Mouse (Mus musculus) MEL (cell line): Measurements from ENCODE around the gene Olfr875. TPM values are rescaled to one million over a fixed set of nuclear protein-coding genes. Genes with fewer than 3 reads are reported as not detected.

Experiments
- DNase-seq: peaks from one replicate; pipeline ENCODE4 v3.0.0; 2011; ENCODE audit warnings: low read depth, low spot score
- H3K27ac ChIP-seq: 2 replicates; pipeline ENCODE4 v1.5.1; 2012; ENCODE audit warnings: low read depth, mild to moderate bottlenecking, control low read depth, low read length, moderate library complexity; ENCODE audit not compliant: control insufficient read depth
- H3K27me3 ChIP-seq, 2 experiments: fragments of 150-350 bp in 1 of 2; sonication (generic) in 1 of 2; 2 replicates each; pipeline ENCODE4 v1.6.1; 2012; ENCODE audit warnings: low read length in 2 of 2, mild to moderate bottlenecking in 2 of 2, improper control_type of control experiment in 1 of 2, moderate library complexity in 1 of 2; ENCODE audit not compliant: insufficient read depth in 2 of 2, control insufficient read depth in 1 of 2
- H3K36me3 ChIP-seq, 2 experiments: 2 replicates each; pipeline ENCODE4 v1.6.1; 2012 to 2014; ENCODE audit warnings: low read length in 2 of 2, improper control_type of control experiment in 1 of 2, inconsistent platforms in 1 of 2, mild to moderate bottlenecking in 1 of 2; ENCODE audit not compliant: insufficient read depth in 2 of 2, control insufficient read depth in 1 of 2
- H3K4me1 ChIP-seq, 2 experiments: fragments of 150-350 bp in 1 of 2; sonication (generic) in 1 of 2; 2 replicates each; pipeline ENCODE4 v1.6.1; 2012; ENCODE audit warnings: low read length in 2 of 2, improper control_type of control experiment in 1 of 2, mild to moderate bottlenecking in 1 of 2; ENCODE audit not compliant: insufficient read depth in 2 of 2, control insufficient read depth in 1 of 2
- H3K4me3 ChIP-seq, 2 experiments: fragments of 150-350 bp in 1 of 2; sonication (generic) in 1 of 2; 2 replicates each; pipeline ENCODE4 v1.5.1; 2012; ENCODE audit warnings: low read depth in 2 of 2, low read length in 2 of 2, mild to moderate bottlenecking in 2 of 2, moderate library complexity in 2 of 2, control low read depth in 1 of 2, improper control_type of control experiment in 1 of 2; ENCODE audit not compliant: control insufficient read depth in 1 of 2, insufficient read depth in 1 of 2
- H3K79me2 ChIP-seq: 2 replicates; pipeline ENCODE4 v1.6.1; 2012; ENCODE audit warnings: mild to moderate bottlenecking, low read length, moderate library complexity; ENCODE audit not compliant: control insufficient read depth, poor library complexity, insufficient read depth
- H3K9ac ChIP-seq: 2 replicates; pipeline ENCODE4 v1.6.1; 2012; ENCODE audit warnings: low read depth, mild to moderate bottlenecking, control low read depth, low read length, moderate library complexity; ENCODE audit not compliant: control insufficient read depth, poor library complexity, severe bottlenecking
- H3K9me3 ChIP-seq: fragments of 150-350 bp; sonication (generic); replicated peaks from 2 replicates; pipeline ENCODE4 v1.6.1; 2012; ENCODE audit warnings: mild to moderate bottlenecking, low read length, improper control_type of control experiment, moderate library complexity; ENCODE audit not compliant: insufficient read depth
- BHLHE40 ChIP-seq: IDR thresholded peaks from 2 replicates; pipeline ENCODE4 v1.6.1; 2012; ENCODE audit warnings: low read depth, mild to moderate bottlenecking, inconsistent platforms, low read length, improper control_type of control experiment, borderline replicate concordance
- CHD2 ChIP-seq: IDR thresholded peaks from 2 replicates; pipeline ENCODE4 v1.6.1; 2011; ENCODE audit warnings: low read length, improper control_type of control experiment
- CTCF ChIP-seq, 3 experiments: IDR thresholded peaks in 2 of 3; conservative IDR thresholded peaks in 1 of 3; 2 replicates each; pipeline ENCODE4 v1.5.1; 2011 to 2012; ENCODE audit warnings: low read length in 3 of 3, low read depth in 2 of 3, mild to moderate bottlenecking in 2 of 3, improper control_type of control experiment in 1 of 3, inconsistent platforms in 1 of 3, mixed read lengths in 1 of 3, moderate library complexity in 1 of 3; ENCODE audit not compliant: control insufficient read depth in 1 of 3, insufficient read depth in 1 of 3, poor library complexity in 1 of 3, severe bottlenecking in 1 of 3
- EP300 ChIP-seq, 2 experiments: IDR thresholded peaks; 2 replicates each; pipeline ENCODE4 v1.6.1; 2011; ENCODE audit warnings: improper control_type of control experiment in 2 of 2, low read length in 2 of 2, low read depth in 1 of 2, mild to moderate bottlenecking in 1 of 2
- GABPA ChIP-seq: IDR thresholded peaks from 2 replicates; pipeline ENCODE4 v1.6.1; 2012; ENCODE audit warnings: low read depth, mild to moderate bottlenecking, inconsistent platforms, low read length, improper control_type of control experiment, moderate library complexity
- HCFC1 ChIP-seq: IDR thresholded peaks from 2 replicates; pipeline ENCODE4 v1.6.1; 2012; ENCODE audit warnings: low read depth, mild to moderate bottlenecking, inconsistent platforms, low read length, improper control_type of control experiment, moderate library complexity
- JUND ChIP-seq: IDR thresholded peaks from 2 replicates; pipeline ENCODE4 v1.6.1; 2011; ENCODE audit warnings: low read depth, mild to moderate bottlenecking, improper control_type of control experiment, low read length
- MAZ ChIP-seq: IDR thresholded peaks from 2 replicates; pipeline ENCODE4 v1.6.1; 2012; ENCODE audit warnings: low read depth, mild to moderate bottlenecking, inconsistent platforms, low read length, improper control_type of control experiment
- MXI1 ChIP-seq: IDR thresholded peaks from 2 replicates; pipeline ENCODE4 v1.6.1; 2011; ENCODE audit warnings: mild to moderate bottlenecking, low read depth, low read length, improper control_type of control experiment
- MYB ChIP-seq: IDR thresholded peaks from 2 replicates; pipeline ENCODE4 v1.6.1; 2011; ENCODE audit warnings: mild to moderate bottlenecking, low read depth, low read length, improper control_type of control experiment
- MYC ChIP-seq: IDR thresholded peaks from 2 replicates; pipeline ENCODE4 v1.6.1; 2011; ENCODE audit warnings: low read depth, mild to moderate bottlenecking, low read length, improper control_type of control experiment, moderate library complexity
- NELFE ChIP-seq: IDR thresholded peaks from 2 replicates; pipeline ENCODE4 v1.6.1; 2011; ENCODE audit warnings: low read depth, low read length, improper control_type of control experiment
- NRF1 ChIP-seq: IDR thresholded peaks from 2 replicates; pipeline ENCODE4 v1.6.1; 2014; ENCODE audit warnings: low read depth, mild to moderate bottlenecking, inconsistent platforms, low read length, improper control_type of control experiment, moderate library complexity; ENCODE audit not compliant: poor library complexity, insufficient read depth, severe bottlenecking
- POLR2A ChIP-seq, 2 experiments: IDR thresholded peaks; 2 replicates each; pipeline ENCODE4 v1.6.1; 2011 to 2012; ENCODE audit warnings: low read length in 2 of 2, mild to moderate bottlenecking in 2 of 2, control low read depth in 1 of 2, improper control_type of control experiment in 1 of 2, low read depth in 1 of 2, moderate library complexity in 1 of 2; ENCODE audit not compliant: control insufficient read depth in 1 of 2, insufficient read depth in 1 of 2, poor library complexity in 1 of 2
- POLR2AphosphoS2 ChIP-seq: IDR thresholded peaks from 2 replicates; pipeline ENCODE4 v1.6.1; 2011; ENCODE audit warnings: low read length, improper control_type of control experiment
- POLR2AphosphoS5 ChIP-seq: IDR thresholded peaks from 2 replicates; pipeline ENCODE4 v1.6.1; 2012; ENCODE audit warnings: low read depth, borderline replicate concordance, mild to moderate bottlenecking, inconsistent platforms, low read length, moderate library complexity, mixed read lengths
- RAD21 ChIP-seq: IDR thresholded peaks from 2 replicates; pipeline ENCODE4 v1.6.1; 2011; ENCODE audit warnings: mild to moderate bottlenecking, low read depth, low read length, improper control_type of control experiment
- TCF12 ChIP-seq: IDR thresholded peaks from 2 replicates; pipeline ENCODE4 v1.6.1; 2014; ENCODE audit warnings: low read depth, mild to moderate bottlenecking, inconsistent platforms, low read length, improper control_type of control experiment, moderate library complexity
- UBTF ChIP-seq: IDR thresholded peaks from 2 replicates; pipeline ENCODE4 v1.6.1; 2012; ENCODE audit warnings: low read depth, mild to moderate bottlenecking, inconsistent platforms, low read length, improper control_type of control experiment, moderate library complexity, borderline replicate concordance; ENCODE audit not compliant: insufficient read depth
- ZC3H11A ChIP-seq: IDR thresholded peaks from 2 replicates; pipeline ENCODE4 v1.6.1; 2012; ENCODE audit warnings: low read depth, mild to moderate bottlenecking, inconsistent platforms, low read length, improper control_type of control experiment
- ZKSCAN1 ChIP-seq: IDR thresholded peaks from 2 replicates; pipeline ENCODE4 v1.6.1; 2012; ENCODE audit warnings: low read depth, mild to moderate bottlenecking, inconsistent platforms, low read length, improper control_type of control experiment, moderate library complexity
- ZNF384 ChIP-seq: IDR thresholded peaks from 2 replicates; pipeline ENCODE4 v1.6.1; 2012; ENCODE audit warnings: low read depth, mild to moderate bottlenecking, inconsistent platforms, low read length, improper control_type of control experiment
- polyA plus RNA-seq, 2 experiments: library from polyadenylated mRNA; stranded (reverse) in 1 of 2; unstranded in 1 of 2; fragments of >175 nt in 1 of 2; fragments of >200 nt in 1 of 2; gene quantifications; 2 replicates each; pipeline versions ENCODE4 v1.2.1 to v1.2.4; 2012; ENCODE audit warnings: low replicate concordance in 2 of 2, low read depth in 1 of 2; ENCODE audit not compliant: insufficient read length in 2 of 2, insufficient read depth in 1 of 2, missing spikeins in 1 of 2
- total RNA-seq: library from RNA; depleted of rRNA; stranded (reverse); fragments of 300-350 nt; gene quantifications from 2 replicates; pipeline ENCODE4 v1.2.3, GENCODE M21; 2012

Olfr875 gene
- total and polyA plus RNA-seq, 3 experiments = not detected

DNA sequence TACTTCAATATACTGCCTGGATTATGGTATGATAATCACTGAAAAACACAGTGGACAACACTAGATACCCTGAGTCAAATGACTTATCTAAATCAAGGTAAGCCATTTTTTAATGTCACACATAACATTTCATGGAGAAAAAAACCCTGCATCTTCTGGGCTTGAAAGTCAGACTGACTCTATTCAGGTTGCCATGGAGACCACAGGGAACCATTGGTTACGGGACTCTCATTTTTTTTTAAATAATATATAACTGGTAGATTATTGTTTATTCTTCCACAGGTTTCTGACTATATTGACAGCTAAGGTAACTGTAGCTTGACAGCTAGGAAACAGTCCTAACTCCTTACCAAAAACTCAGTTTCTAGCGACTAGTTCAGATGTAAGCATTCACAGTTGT lies 20.2 kb upstream of the Olfr875 start:
- H3K4me3 ChIP-seq = no peak overlapping the region
- H3K9ac ChIP-seq = no peak overlapping the region
- DNase-seq = no peak
- no peaks in the 10 kb centered on the region for H3K4me1 ChIP-seq
- H3K27me3 ChIP-seq = no peaks in the 10 kb centered on the region
- no peaks in the 10 kb centered on the region for H3K79me2 ChIP-seq
- no peak overlapping the region for H3K27ac ChIP-seq
- no peaks in the 10 kb centered on the region for H3K36me3 ChIP-seq
- H3K9me3 ChIP-seq = no peaks in the 10 kb centered on the region
- TF ChIP-seq MYB = no peak
- TF ChIP-seq POLR2AphosphoS2 = no peak
- TF ChIP-seq ZKSCAN1 = no peak
- TF ChIP-seq MXI1 = no peak
- no peak for TF ChIP-seq BHLHE40
- no peak for TF ChIP-seq MYC
- no peak for TF ChIP-seq POLR2A (IDR thresholded peaks at IDR 0.05; ENCODE audit: control insufficient read depth in 1 of 2, insufficient read depth in 1 of 2, low read depth in 1 of 2, low read length in 2 of 2, poor library complexity in 1 of 2)

DNA sequence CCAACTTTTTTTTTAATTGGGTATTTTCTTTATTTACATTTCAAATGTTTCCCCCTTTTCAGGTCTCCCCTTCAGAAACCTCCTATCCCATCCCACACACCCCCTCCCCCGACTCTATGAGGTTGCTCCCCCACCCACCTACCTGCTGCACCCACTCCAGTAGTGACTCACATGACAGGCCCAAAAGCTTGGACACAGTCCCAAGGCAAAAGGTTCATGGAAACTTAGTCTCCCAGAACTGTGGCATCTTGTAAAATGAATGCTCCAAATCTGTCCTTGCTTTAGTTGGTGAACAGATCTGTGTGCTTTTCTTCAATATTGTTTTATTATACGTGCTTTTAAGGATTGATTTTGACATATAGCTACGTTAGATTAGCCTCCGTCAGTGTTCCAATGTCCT lies 19.7 kb upstream of the Olfr875 start:
- Histone ChIP-seq H3K9ac (no peak overlapping the region), H3K4me3 (no peak overlapping the region), H3K36me3 (no peaks in the 10 kb centered on the region), H3K4me1 (no peaks in the 10 kb centered on the region), H3K27me3 (no peaks in the 10 kb centered on the region), H3K79me2 (no peaks in the 10 kb centered on the region), H3K27ac (no peak overlapping the region), H3K9me3 (no peaks in the 10 kb centered on the region)
- TF ChIP-seq CHD2 = no peak
- DNase-seq = no peak

DNA sequence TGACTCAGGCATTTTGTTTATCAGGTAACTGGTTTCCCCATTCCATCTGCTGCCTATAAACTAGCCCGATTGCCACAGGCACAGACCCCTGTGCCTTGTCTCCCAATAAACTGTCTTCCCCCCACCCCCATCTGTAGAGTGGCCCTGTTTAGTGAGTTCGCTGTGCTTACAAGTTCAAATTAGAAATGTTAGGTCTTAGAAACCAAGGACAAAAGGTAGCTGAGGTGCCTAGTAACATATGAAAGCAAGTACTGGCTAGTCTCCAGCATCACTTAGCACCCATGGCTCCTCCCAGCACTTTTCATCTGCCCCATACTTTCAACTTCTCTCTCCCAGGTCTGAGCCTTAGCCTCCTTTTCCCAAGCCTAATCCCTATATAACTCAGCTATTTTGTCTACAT lies 9.9 kb upstream of the Olfr875 start:
- H3K9me3 ChIP-seq = no peaks in the 10 kb centered on the region
- H3K27me3 ChIP-seq = no peaks in the 10 kb centered on the region; a peak in 1 of 4 replicates
- no peak overlapping the region for H3K4me3 ChIP-seq
- no peak overlapping the region for H3K9ac ChIP-seq
- no peaks in the 10 kb centered on the region for H3K36me3 ChIP-seq
- no peak overlapping the region for H3K27ac ChIP-seq
- TF ChIP-seq GABPA = no peak
- no peak for TF ChIP-seq TCF12
- no peak for TF ChIP-seq HCFC1
- no peak for TF ChIP-seq NELFE
- TF ChIP-seq POLR2AphosphoS5 = no peak
- no peak for TF ChIP-seq ZKSCAN1
- no peak for TF ChIP-seq MAZ
- TF ChIP-seq UBTF = no peak
- TF ChIP-seq CTCF (IDR thresholded peaks at IDR 0.05 in 2 of 3, conservative IDR thresholded peaks at IDR 0.05 in 1 of 3; ENCODE audit: control insufficient read depth in 1 of 3, insufficient read depth in 1 of 3, low read depth in 2 of 3, low read length in 3 of 3, poor library complexity in 1 of 3, severe bottlenecking in 1 of 3) = no peak
- TF ChIP-seq MYB = no peak
- no peak for TF ChIP-seq ZNF384
- no peak for TF ChIP-seq JUND
- no peak for TF ChIP-seq ZC3H11A
- TF ChIP-seq POLR2A (IDR thresholded peaks at IDR 0.05; ENCODE audit: control insufficient read depth in 1 of 2, insufficient read depth in 1 of 2, low read depth in 1 of 2, low read length in 2 of 2, poor library complexity in 1 of 2) = no peak
- TF ChIP-seq EP300 (IDR thresholded peaks at IDR 0.05; ENCODE audit: low read depth in 1 of 2, low read length in 2 of 2) = no peak
- TF ChIP-seq POLR2AphosphoS2 = no peak
- no peak for TF ChIP-seq MYC
- no peak for TF ChIP-seq RAD21
- no peak for TF ChIP-seq NRF1
- no peaks in the 10 kb centered on the region for H3K79me2 ChIP-seq
- no peaks in the 10 kb centered on the region for H3K4me1 ChIP-seq
- DNase-seq = no peak
